Mouse (Mus musculus): ENCODE data around the gene Osbp2. TPM values are rescaled to one million over a fixed set of nuclear protein-coding genes. Genes with fewer than 3 reads are reported as not detected.

The Osbp2 gene
- polyA plus RNA-seq (2014; fragmentation: Illumina TruSeq; extraction: RNeasy Lipid Tissue Mini Kit (QIAGEN cat#74804); ENCODE audit: low read depth, low replicate concordance) = 0.23 TPM

DNA sequence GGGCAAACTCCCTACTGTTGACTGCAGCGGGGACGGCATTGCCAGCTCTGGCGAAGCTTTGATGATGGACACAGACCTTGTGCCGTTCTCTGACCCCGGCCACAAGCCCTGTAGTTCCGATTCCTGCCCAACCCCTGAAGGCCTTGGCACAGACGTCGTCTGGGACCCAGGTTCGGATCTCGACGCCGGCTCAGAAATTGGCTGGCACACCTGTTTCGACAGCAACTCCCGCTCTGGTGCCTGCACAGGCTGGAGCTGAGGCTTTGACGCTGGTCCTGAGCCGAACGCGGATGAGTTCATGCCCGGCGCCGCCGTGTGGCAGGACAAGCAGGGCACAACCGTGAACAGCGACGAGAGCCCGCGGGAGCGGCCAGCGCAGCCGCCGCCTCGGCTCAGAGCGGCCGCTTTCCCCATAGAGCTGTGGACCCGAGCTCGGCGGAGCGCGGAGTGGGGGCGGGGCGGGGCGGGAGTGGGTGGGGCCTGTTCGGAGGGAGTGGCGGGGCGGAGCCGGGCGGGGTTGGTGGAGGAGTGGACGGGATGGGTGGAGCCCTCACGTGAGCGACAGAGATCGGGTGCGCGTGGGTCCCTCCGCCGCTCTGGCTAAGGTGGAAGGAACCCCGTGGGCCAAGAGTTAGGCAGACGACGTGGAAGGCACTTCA is at the start of gene Osbp2:
Gene Osbp2, minus strand, starts transcription at position 450 of the 659 bp plus-strand sequence.

DNA sequence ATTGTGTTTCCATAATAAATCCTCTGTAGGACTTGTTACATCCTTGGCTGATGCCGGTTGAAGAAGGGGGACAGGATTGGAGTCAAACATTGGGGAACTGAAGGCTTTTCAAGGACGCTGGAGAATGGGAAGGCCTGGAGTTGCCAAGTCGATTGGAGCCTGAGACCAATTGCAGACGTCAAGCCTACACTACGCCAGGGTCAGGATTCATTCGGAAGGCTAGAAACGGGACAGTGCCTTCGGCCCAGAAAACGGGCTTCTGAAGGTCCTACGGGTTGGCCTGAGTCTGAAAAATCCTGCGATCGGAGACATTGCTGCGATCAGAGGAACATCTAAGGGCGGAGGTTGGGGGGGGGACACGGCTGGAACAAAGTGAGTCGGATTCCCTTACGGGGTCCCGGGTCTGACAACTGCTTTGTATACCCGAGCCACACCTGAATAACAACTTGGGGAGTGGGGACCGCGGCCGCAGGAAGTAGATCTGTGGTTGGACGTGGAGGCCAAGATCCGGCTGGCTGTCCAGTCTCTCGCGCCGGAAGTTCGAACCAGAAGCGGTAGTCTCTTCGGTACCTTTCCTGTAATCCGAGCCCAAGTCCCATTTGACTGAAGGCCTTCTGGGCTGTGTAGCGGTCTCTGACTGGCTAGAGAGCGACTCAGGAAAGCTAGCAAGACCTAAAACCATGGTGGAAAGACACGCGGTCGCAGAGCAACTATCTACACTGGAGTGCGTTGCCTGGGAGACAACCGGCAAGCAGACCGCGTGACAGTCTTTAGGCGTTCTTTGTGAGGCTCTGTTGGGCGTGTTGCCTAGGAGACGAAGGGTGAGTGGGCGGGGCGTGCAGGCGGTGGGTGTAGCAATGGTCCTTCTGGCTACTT is 30.9 kb upstream of the Osbp2 start, which contains the start of the genes 4921536K21Rik and Dusp18:
Gene 4921536K21Rik, minus strand, starts transcription at position 693 of the 876 bp plus-strand sequence.
Gene Dusp18, plus strand, starts transcription at position 835 of the 876 bp plus-strand sequence.

Other genes with a start within 250 kb of the Osbp2 start
- 36.0 TPM for gene Morc2a, start 214.7 kb downstream of the Osbp2 start, polyA plus RNA-seq (2014; fragmentation: Illumina TruSeq; extraction: RNeasy Lipid Tissue Mini Kit (QIAGEN cat#74804); ENCODE audit: low read depth, low replicate concordance)
- 0.64 TPM for gene 4921536K21Rik, start 31.2 kb upstream of the Osbp2 start, polyA plus RNA-seq (2014; fragmentation: Illumina TruSeq; extraction: RNeasy Lipid Tissue Mini Kit (QIAGEN cat#74804); ENCODE audit: low read depth, low replicate concordance)
- gene Dusp18, start 31.3 kb upstream of the Osbp2 start, polyA plus RNA-seq (2014; fragmentation: Illumina TruSeq; extraction: RNeasy Lipid Tissue Mini Kit (QIAGEN cat#74804); ENCODE audit: low read depth, low replicate concordance) = 4.7 TPM
- gene Slc35e4, start 50.8 kb upstream of the Osbp2 start, polyA plus RNA-seq (2014; fragmentation: Illumina TruSeq; extraction: RNeasy Lipid Tissue Mini Kit (QIAGEN cat#74804); ENCODE audit: low read depth, low replicate concordance) = not detected
- gene Tcn2, start 68.3 kb upstream of the Osbp2 start, polyA plus RNA-seq (2014; fragmentation: Illumina TruSeq; extraction: RNeasy Lipid Tissue Mini Kit (QIAGEN cat#74804); ENCODE audit: low read depth, low replicate concordance) = 8.5 TPM
- gene Pes1, start 100.1 kb upstream of the Osbp2 start, polyA plus RNA-seq (2014; fragmentation: Illumina TruSeq; extraction: RNeasy Lipid Tissue Mini Kit (QIAGEN cat#74804); ENCODE audit: low read depth, low replicate concordance) = 20.8 TPM
- gene 4930556J24Rik, start 112.9 kb upstream of the Osbp2 start, polyA plus RNA-seq (2014; fragmentation: Illumina TruSeq; extraction: RNeasy Lipid Tissue Mini Kit (QIAGEN cat#74804); ENCODE audit: low read depth, low replicate concordance) = not detected
- not detected for gene Gal3st1, start 119.7 kb upstream of the Osbp2 start, polyA plus RNA-seq (2014; fragmentation: Illumina TruSeq; extraction: RNeasy Lipid Tissue Mini Kit (QIAGEN cat#74804); ENCODE audit: low read depth, low replicate concordance)
- 0.47 TPM for gene Sec14l4, start 167.6 kb upstream of the Osbp2 start, polyA plus RNA-seq (2014; fragmentation: Illumina TruSeq; extraction: RNeasy Lipid Tissue Mini Kit (QIAGEN cat#74804); ENCODE audit: low read depth, low replicate concordance)
- gene Sec14l3, start 200.9 kb upstream of the Osbp2 start, polyA plus RNA-seq (2014; fragmentation: Illumina TruSeq; extraction: RNeasy Lipid Tissue Mini Kit (QIAGEN cat#74804); ENCODE audit: low read depth, low replicate concordance) = not detected
- 6.5 TPM for gene Mtfp1, start 231.5 kb upstream of the Osbp2 start, polyA plus RNA-seq (2014; fragmentation: Illumina TruSeq; extraction: RNeasy Lipid Tissue Mini Kit (QIAGEN cat#74804); ENCODE audit: low read depth, low replicate concordance)

Measured in adrenal gland, adult 10 weeks (tissue).